Mouse (Mus musculus): ENCODE measurements around the gene Jmjd8. TPM values are rescaled to one million over a fixed set of nuclear protein-coding genes. Genes with fewer than 3 reads are reported as not detected.

The Jmjd8 gene
- polyA plus RNA-seq, 1 experiment from 2014 or later: 48.5 TPM

- Histone ChIP-seq H3K4me1 (peaks cover 51% of the 10 kb centered on the region), H3K4me2 (peak overlapping the region; percentile 75), H3K9me3 (replicated peaks) (no peaks in the 10 kb centered on the region), H3K4me3 (replicated peaks) (peak overlapping the region; percentile 80), H3K27ac (replicated peaks) (0 out of 2 replicates have a peak overlapping the region, but pooled peaks have one; percentile 98), H3K27me3 (replicated peaks) (no peaks in the 10 kb centered on the region), H3K9ac (replicated peaks) (peak overlapping the region; percentile 93), H3K36me3 (peaks cover 18% of the 10 kb centered on the region)
- WGBS: 58% methylated on average over 10 of the region's 10 CpGs
- no peak for ATAC-seq (ENCODE audit: low FRiP score)
Observed at GRCm38 (mm10) chr17:25876347-25876915, 47.8 kb downstream of the Jmjd8 start.

GRCm38 (mm10) chr17:25877025-25877424 is 48.4 kb downstream of the Jmjd8 start:
- 94% methylated on average over 3 of the region's 3 CpGs for WGBS
- H3K4me3 ChIP-seq (replicated peaks): 0 out of 2 replicates have a peak overlapping the region, but pooled peaks have one; percentile 80
- peak overlapping the region; percentile 75 for H3K4me2 ChIP-seq
- no peaks in the 10 kb centered on the region for H3K27me3 ChIP-seq (replicated peaks)
- H3K36me3 ChIP-seq: peaks cover 18% of the 10 kb centered on the region
- H3K4me1 ChIP-seq: peaks cover 51% of the 10 kb centered on the region
- H3K27ac ChIP-seq (replicated peaks): no peak overlapping the region
- ATAC-seq (ENCODE audit: low FRiP score): no peak
- H3K9me3 ChIP-seq (replicated peaks): no peaks in the 10 kb centered on the region
- no peak overlapping the region for H3K9ac ChIP-seq (replicated peaks)

- H3K9me3 ChIP-seq (replicated peaks): no peaks in the 10 kb centered on the region
- no peak overlapping the region for H3K4me3 ChIP-seq (replicated peaks)
- no peak for ATAC-seq (ENCODE audit: low FRiP score)
- peaks cover 51% of the 10 kb centered on the region for H3K4me1 ChIP-seq
- no peak overlapping the region for H3K4me2 ChIP-seq
- no peak overlapping the region for H3K27ac ChIP-seq (replicated peaks)
- peaks cover 24% of the 10 kb centered on the region for H3K36me3 ChIP-seq
- 94% methylated on average over 32 of the region's 32 CpGs for WGBS
- no peaks in the 10 kb centered on the region for H3K27me3 ChIP-seq (replicated peaks)
- no peak overlapping the region for H3K9ac ChIP-seq (replicated peaks)
Observed at GRCm38 (mm10) chr17:25877741-25878610, 49.3 kb downstream of the Jmjd8 start.

- WGBS: 86% methylated on average over 19 of the region's 19 CpGs
- Histone ChIP-seq H3K27me3 (replicated peaks) (no peaks in the 10 kb centered on the region), H3K36me3 (peaks cover 31% of the 10 kb centered on the region), H3K9me3 (replicated peaks) (no peaks in the 10 kb centered on the region), H3K4me3 (replicated peaks) (no peak overlapping the region), H3K27ac (replicated peaks) (no peak overlapping the region), H3K9ac (replicated peaks) (no peak overlapping the region), H3K4me2 (no peak overlapping the region), H3K4me1 (peaks cover 47% of the 10 kb centered on the region)
- ATAC-seq (ENCODE audit: low FRiP score): no peak
Observed at GRCm38 (mm10) chr17:25878611-25879180, 50.0 kb downstream of the Jmjd8 start.

- Histone ChIP-seq H3K4me1 (peaks cover 42% of the 10 kb centered on the region), H3K9ac (replicated peaks) (no peak overlapping the region), H3K27me3 (replicated peaks) (no peaks in the 10 kb centered on the region), H3K27ac (replicated peaks) (no peak overlapping the region), H3K36me3 (peaks cover 37% of the 10 kb centered on the region), H3K4me3 (replicated peaks) (no peak overlapping the region), H3K9me3 (replicated peaks) (no peaks in the 10 kb centered on the region), H3K4me2 (no peak overlapping the region)
- 48% methylated on average over 4 of the region's 4 CpGs for WGBS
- no peak for ATAC-seq (ENCODE audit: low FRiP score)
Observed at GRCm38 (mm10) chr17:25879261-25879660, 50.6 kb downstream of the Jmjd8 start.

- WGBS: 64% methylated on average over 8 of the region's 8 CpGs
- ATAC-seq (ENCODE audit: low FRiP score): no peak
- Histone ChIP-seq H3K9me3 (replicated peaks) (no peaks in the 10 kb centered on the region), H3K36me3 (peaks cover 42% of the 10 kb centered on the region), H3K4me2 (no peak overlapping the region), H3K4me3 (replicated peaks) (no peak overlapping the region), H3K27ac (replicated peaks) (no peak overlapping the region), H3K9ac (replicated peaks) (no peak overlapping the region), H3K27me3 (replicated peaks) (no peaks in the 10 kb centered on the region), H3K4me1 (peaks cover 39% of the 10 kb centered on the region)
Observed at GRCm38 (mm10) chr17:25879750-25880149, 51.1 kb downstream of the Jmjd8 start.

- peaks cover 42% of the 10 kb centered on the region for H3K36me3 ChIP-seq
- no peak within 1 kb of the TSS for H3K4me3 ChIP-seq (replicated peaks)
- no peak for ATAC-seq (ENCODE audit: low FRiP score)
- WGBS: 29% methylated on average over 5 of the region's 5 CpGs
- H3K27ac ChIP-seq (replicated peaks): 0 out of 2 replicates have a peak within 1 kb of the TSS, but pooled peaks have one; percentile 19
- H3K4me1 ChIP-seq: peaks cover 39% of the 10 kb centered on the region
- no peaks in the 10 kb centered on the region for H3K27me3 ChIP-seq (replicated peaks)
- H3K4me2 ChIP-seq: no peak within 1 kb of the TSS
- no peak within 1 kb of the TSS for H3K9ac ChIP-seq (replicated peaks)
- H3K9me3 ChIP-seq (replicated peaks): no peaks in the 10 kb centered on the region
Observed at GRCm38 (mm10) chr17:25880196-25880910, 51.7 kb downstream of the Jmjd8 start, which contains the start of gene Wfikkn1. TSS of gene Wfikkn1 (minus strand) at chr17:25880858.

GRCm38 (mm10) chr17:25880913-25881641 is 52.4 kb downstream of the Jmjd8 start:
- Histone ChIP-seq H3K4me2 (no peak overlapping the region), H3K9ac (replicated peaks) (no peak overlapping the region), H3K36me3 (peaks cover 42% of the 10 kb centered on the region), H3K4me1 (peaks cover 39% of the 10 kb centered on the region), H3K27ac (replicated peaks) (0 out of 2 replicates have a peak overlapping the region, but pooled peaks have one; percentile 19), H3K27me3 (replicated peaks) (no peaks in the 10 kb centered on the region), H3K9me3 (replicated peaks) (no peaks in the 10 kb centered on the region), H3K4me3 (replicated peaks) (no peak overlapping the region)
- 7% methylated on average over 5 of the region's 5 CpGs for WGBS
- ATAC-seq (ENCODE audit: low FRiP score): no peak

Small RNA genes lying within 50 kb of the gene (microRNA-seq; reads per million reads assigned to microRNA genes)
- gene Mir3082 (not detected), gene Mir6966 (not detected)

Other genes with a start within 250 kb of the Jmjd8 start
- gene Lmf1, start 249.8 kb upstream of the Jmjd8 start, polyA plus RNA-seq (2015; fragmentation: Nextera tagmentation; extraction: Ambion mirVana): 26.2 and 26.9 TPM in 2 replicates
- gene Gng13, start 111.7 kb upstream of the Jmjd8 start, polyA plus RNA-seq (2015; fragmentation: Nextera tagmentation; extraction: Ambion mirVana): 8.0 and 8.3 TPM in 2 replicates
- gene Chtf18, start 101.4 kb upstream of the Jmjd8 start, polyA plus RNA-seq (2015; fragmentation: Nextera tagmentation; extraction: Ambion mirVana): 5.8 and 10.1 TPM in 2 replicates
- gene Rpusd1, start 101.2 kb upstream of the Jmjd8 start, polyA plus RNA-seq (2015; fragmentation: Nextera tagmentation; extraction: Ambion mirVana): 29.3 and 30.3 TPM in 2 replicates
- not detected in 2 replicates for gene Mslnl, start 92.8 kb upstream of the Jmjd8 start, polyA plus RNA-seq (2015; fragmentation: Nextera tagmentation; extraction: Ambion mirVana)
- 1.4 and 2.0 TPM in 2 replicates for gene Msln, start 74.5 kb upstream of the Jmjd8 start, polyA plus RNA-seq (2015; fragmentation: Nextera tagmentation; extraction: Ambion mirVana)
- gene Narfl, start 55.1 kb upstream of the Jmjd8 start, polyA plus RNA-seq (2015; fragmentation: Nextera tagmentation; extraction: Ambion mirVana): 26.6 and 30.6 TPM in 2 replicates
- gene Haghl, start 43.2 kb upstream of the Jmjd8 start, polyA plus RNA-seq (2015; fragmentation: Nextera tagmentation; extraction: Ambion mirVana): 137 and 153 TPM in 2 replicates
- gene Ccdc78, start 42.3 kb upstream of the Jmjd8 start, polyA plus RNA-seq (2015; fragmentation: Nextera tagmentation; extraction: Ambion mirVana): 0.17 and 0.41 TPM in 2 replicates
- gene Fam173a, start 36.0 kb upstream of the Jmjd8 start, polyA plus RNA-seq (2015; fragmentation: Nextera tagmentation; extraction: Ambion mirVana): 94.0 and 94.1 TPM in 2 replicates
- 3.1 TPM in 1 of 2 replicates, not detected in the other for gene AC134908.4, start 33.2 kb upstream of the Jmjd8 start, polyA plus RNA-seq (2015; fragmentation: Nextera tagmentation; extraction: Ambion mirVana)
- 72.7 and 75.2 TPM in 2 replicates for gene Metrn, start 31.7 kb upstream of the Jmjd8 start, polyA plus RNA-seq (2015; fragmentation: Nextera tagmentation; extraction: Ambion mirVana)
- gene Fbxl16, start 19.8 kb upstream of the Jmjd8 start, polyA plus RNA-seq (2015; fragmentation: Nextera tagmentation; extraction: Ambion mirVana): 31.3 and 40.9 TPM in 2 replicates
- gene Wdr24, start 5.2 kb upstream of the Jmjd8 start, polyA plus RNA-seq (2015; fragmentation: Nextera tagmentation; extraction: Ambion mirVana): 26.5 and 29.9 TPM in 2 replicates
- 380 TPM in 2 replicates for gene Stub1, start 4.5 kb downstream of the Jmjd8 start, polyA plus RNA-seq (2015; fragmentation: Nextera tagmentation; extraction: Ambion mirVana)
- 45.9 and 56.9 TPM in 2 replicates for gene Rhbdl1, start 8.4 kb downstream of the Jmjd8 start, polyA plus RNA-seq (2015; fragmentation: Nextera tagmentation; extraction: Ambion mirVana)
- 11.6 and 14.6 TPM in 2 replicates for gene Gm20683, start 12.9 kb downstream of the Jmjd8 start, polyA plus RNA-seq (2015; fragmentation: Nextera tagmentation; extraction: Ambion mirVana)
- 17.8 and 23.0 TPM in 2 replicates for gene Rhot2, start 16.0 kb downstream of the Jmjd8 start, polyA plus RNA-seq (2015; fragmentation: Nextera tagmentation; extraction: Ambion mirVana)
- gene Wdr90, start 32.6 kb downstream of the Jmjd8 start, polyA plus RNA-seq (2015; fragmentation: Nextera tagmentation; extraction: Ambion mirVana): 15.5 and 18.1 TPM in 2 replicates
- gene Mcrip2, start 39.9 kb downstream of the Jmjd8 start, polyA plus RNA-seq (2015; fragmentation: Nextera tagmentation; extraction: Ambion mirVana): 30.3 and 30.7 TPM in 2 replicates
- 64.9 and 65.4 TPM in 2 replicates for gene Mettl26, start 46.2 kb downstream of the Jmjd8 start, polyA plus RNA-seq (2015; fragmentation: Nextera tagmentation; extraction: Ambion mirVana)
- 0.47 and 0.52 TPM in 2 replicates for gene Wfikkn1, start 52.0 kb downstream of the Jmjd8 start, polyA plus RNA-seq (2015; fragmentation: Nextera tagmentation; extraction: Ambion mirVana)
- 46.2 and 50.5 TPM in 2 replicates for gene Rab40c, start 90.9 kb downstream of the Jmjd8 start, polyA plus RNA-seq (2015; fragmentation: Nextera tagmentation; extraction: Ambion mirVana)
- 71.9 and 78.2 TPM in 2 replicates for gene Pigq, start 116.1 kb downstream of the Jmjd8 start, polyA plus RNA-seq (2015; fragmentation: Nextera tagmentation; extraction: Ambion mirVana)
- not detected in 2 replicates for gene Nhlrc4, start 116.1 kb downstream of the Jmjd8 start, polyA plus RNA-seq (2015; fragmentation: Nextera tagmentation; extraction: Ambion mirVana)
- 0.24 TPM in 1 of 2 replicates, not detected in the other for gene A930017K11Rik, start 123.7 kb downstream of the Jmjd8 start, polyA plus RNA-seq (2015; fragmentation: Nextera tagmentation; extraction: Ambion mirVana)
- 20.1 and 22.5 TPM in 2 replicates for gene Capn15, start 156.9 kb downstream of the Jmjd8 start, polyA plus RNA-seq (2015; fragmentation: Nextera tagmentation; extraction: Ambion mirVana)
- gene Rab11fip3, start 240.7 kb downstream of the Jmjd8 start, polyA plus RNA-seq (2015; fragmentation: Nextera tagmentation; extraction: Ambion mirVana): 21.6 and 27.0 TPM in 2 replicates